Mouse (Mus musculus) CH12.LX (cell line): ENCODE measurements at regions not wholly inside any gene's neighbourhood (a gene's known extent, or its start where the extent isn't known, plus 50 kb on each side); places are given as distances from the start of the nearest gene placed in this dataset.

Experiments
- CTCF ChIP-seq, 2 experiments: IDR thresholded peaks in 1 of 2; conservative IDR thresholded peaks in 1 of 2; 2 replicates each; pipeline ENCODE4 v1.5.1; 2011 to 2012; ENCODE audit warnings: low read depth in 2 of 2, low read length in 2 of 2, improper control_type of control experiment in 1 of 2, inconsistent platforms in 1 of 2, mild to moderate bottlenecking in 1 of 2, moderate library complexity in 1 of 2
- E2F4 ChIP-seq: IDR thresholded peaks from 2 replicates; pipeline ENCODE4 v1.6.1; 2011; ENCODE audit warnings: low read depth, low read length, improper control_type of control experiment; ENCODE audit not compliant: insufficient replicate concordance
- ETS1 ChIP-seq: conservative IDR thresholded peaks from 2 replicates; pipeline ENCODE4 v1.6.1; 2012; ENCODE audit warnings: low read depth, mild to moderate bottlenecking, inconsistent platforms, low read length, improper control_type of control experiment, moderate library complexity
- GABPA ChIP-seq: IDR thresholded peaks from 2 replicates; pipeline ENCODE4 v1.6.1; 2012; ENCODE audit warnings: low read depth, low read length, improper control_type of control experiment, inconsistent platforms; ENCODE audit not compliant: insufficient replicate concordance
- HCFC1 ChIP-seq: IDR thresholded peaks from 2 replicates; pipeline ENCODE4 v1.6.1; 2012; ENCODE audit warnings: low read depth, mild to moderate bottlenecking, inconsistent platforms, low read length, improper control_type of control experiment
- MAFK ChIP-seq: IDR thresholded peaks from 2 replicates; pipeline ENCODE4 v1.6.1; 2011; ENCODE audit warnings: low read length, improper control_type of control experiment; ENCODE audit not compliant: insufficient replicate concordance
- MAX ChIP-seq: IDR thresholded peaks from 2 replicates; pipeline ENCODE4 v1.6.1; 2011; ENCODE audit warnings: low read length, improper control_type of control experiment
- NELFE ChIP-seq: IDR thresholded peaks from 2 replicates; pipeline ENCODE4 v1.6.1; 2011; ENCODE audit warnings: low read depth, low read length, improper control_type of control experiment
- POLR2A ChIP-seq: IDR thresholded peaks from 2 replicates; pipeline ENCODE4 v1.6.1; 2011; ENCODE audit warnings: low read depth, mild to moderate bottlenecking, improper control_type of control experiment, low read length
- RCOR1 ChIP-seq: conservative IDR thresholded peaks from 2 replicates; pipeline ENCODE4 v1.6.1; 2012; ENCODE audit warnings: low read depth, mild to moderate bottlenecking, inconsistent platforms, low read length, improper control_type of control experiment
- SIN3A ChIP-seq: IDR thresholded peaks from 2 replicates; pipeline ENCODE4 v1.6.1; 2012; ENCODE audit warnings: low read length, improper control_type of control experiment, inconsistent platforms
- SMC3 ChIP-seq: IDR thresholded peaks from 2 replicates; pipeline ENCODE4 v1.6.1; 2011; ENCODE audit warnings: low read depth, low read length, improper control_type of control experiment
- USF1 ChIP-seq: IDR thresholded peaks from 2 replicates; pipeline ENCODE4 v1.6.1; 2014; ENCODE audit warnings: low read depth, mild to moderate bottlenecking, inconsistent platforms, low read length, improper control_type of control experiment

DNA sequence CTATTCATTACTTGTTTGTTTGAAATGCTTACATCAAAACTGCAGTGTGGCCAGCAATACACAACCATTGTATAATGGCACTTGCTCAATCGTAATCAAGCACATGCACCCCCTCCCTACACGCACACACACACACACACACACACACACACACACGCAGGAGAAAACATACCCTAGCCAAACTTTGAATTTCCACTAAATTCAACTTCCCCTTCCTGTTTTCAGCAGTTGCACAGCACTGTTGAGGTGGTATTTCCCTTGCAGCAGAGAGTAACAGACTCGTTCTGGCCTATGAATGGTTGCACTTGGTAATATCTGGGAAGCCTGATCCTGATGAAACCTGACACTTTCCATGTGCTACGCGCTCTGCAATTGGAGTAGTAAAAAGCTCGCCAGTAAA, 173.8 kb downstream of the Rap2a start:
- TF ChIP-seq POLR2A (no peak), GABPA (no peak), NELFE (no peak), CTCF (conservative IDR thresholded peaks at IDR 0.05 in 1 of 2, IDR thresholded peaks at IDR 0.05 in 1 of 2; ENCODE audit: low read depth in 2 of 2, low read length in 2 of 2) (no peak), SMC3 (no peak), HCFC1 (no peak), MAX (no peak), ETS1 (no peak), USF1 (no peak), MAFK (no peak), E2F4 (no peak), RCOR1 (no peak), SIN3A (no peak)
